Mouse (Mus musculus) cerebellum, postnatal 14 days (tissue): ENCODE data around the gene Slc39a9.
A peak's percentile ranks its signal among the peaks of the same experiment; 100 is the strongest.

Experiments
- DNase-seq, 2 experiments: peaks; one replicate each; pipeline ENCODE4 v3.0.0; 2021; ENCODE audit warnings: mixed read lengths in 2 of 2

Gene Slc39a9

DNA sequence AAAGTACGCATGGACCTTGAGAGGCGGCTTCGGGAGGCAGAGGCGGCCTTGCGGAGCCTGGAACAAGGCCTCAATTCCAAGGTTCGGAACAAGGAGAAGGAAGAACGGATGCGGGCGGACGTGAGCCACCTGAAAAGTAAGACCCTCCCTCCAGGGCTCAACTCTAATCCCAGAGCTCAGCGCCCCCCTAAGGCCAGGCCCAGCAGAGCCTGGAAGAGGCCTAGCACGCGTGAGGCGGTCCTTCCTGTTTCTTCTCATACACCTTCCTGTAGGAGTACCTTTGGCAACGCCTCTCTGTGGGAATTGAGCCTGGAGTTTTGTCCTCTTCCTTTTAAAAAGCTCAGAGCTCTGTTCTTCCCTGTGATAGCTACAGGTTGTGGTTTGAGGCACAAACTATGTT lies 77.8 kb downstream of the Slc39a9 start:
- DNase-seq, result no peak

DNA sequence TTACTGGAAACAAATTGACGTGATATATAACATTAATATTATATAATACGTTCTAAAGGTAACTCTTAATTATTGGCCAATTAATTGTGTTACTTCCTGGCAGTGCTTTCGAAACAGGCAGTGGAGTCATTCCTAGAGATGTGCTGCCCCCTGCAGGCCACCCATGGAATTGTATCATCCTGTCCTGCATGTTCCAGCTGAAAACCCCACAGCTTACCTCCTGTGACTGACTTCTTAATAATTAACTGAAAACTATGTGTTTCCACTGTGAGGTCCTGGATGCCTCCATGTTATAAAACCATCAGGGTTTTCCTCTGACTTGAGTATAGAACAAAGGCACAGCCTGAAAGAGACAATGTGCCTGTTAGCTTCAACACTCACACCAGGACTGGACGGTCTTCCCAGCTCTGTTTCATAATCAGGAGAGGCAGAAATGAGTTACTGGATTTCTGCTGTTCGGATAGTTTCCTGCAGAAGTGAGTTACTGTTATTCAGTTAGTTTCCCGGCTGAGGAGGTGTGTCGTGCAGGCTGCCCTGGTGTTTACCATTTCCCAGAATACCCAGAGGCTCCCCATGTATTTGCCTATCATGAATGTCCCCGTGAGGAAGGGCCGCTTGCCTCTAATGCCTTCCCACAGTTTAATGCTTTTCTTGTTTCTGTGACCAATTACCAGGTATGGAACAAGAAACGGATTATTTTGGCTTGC lies 81.3 kb downstream of the Slc39a9 start:
- DNase-seq, result peak; percentile 93 to 97

DNA sequence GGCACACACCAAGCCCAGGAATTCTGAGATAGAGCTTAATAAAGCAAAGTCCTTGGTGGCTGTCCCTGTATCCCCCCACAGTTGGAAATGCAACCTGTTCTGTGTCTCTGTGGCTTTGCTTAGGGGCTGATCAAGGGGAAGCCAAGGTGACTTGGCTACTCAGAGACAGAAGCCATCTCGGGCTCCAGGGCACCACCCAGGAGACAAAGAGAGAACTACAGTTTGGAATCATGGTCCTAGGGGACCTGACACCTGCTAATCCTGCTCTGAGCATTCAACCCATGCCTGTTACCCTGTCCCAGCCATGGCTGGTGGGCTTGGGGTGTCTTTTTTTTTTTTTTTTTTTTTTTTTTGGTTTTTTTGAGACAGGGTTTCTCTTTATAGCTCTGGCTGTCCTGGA lies 84.5 kb downstream of the Slc39a9 start:
- DNase-seq, result no peak

DNA sequence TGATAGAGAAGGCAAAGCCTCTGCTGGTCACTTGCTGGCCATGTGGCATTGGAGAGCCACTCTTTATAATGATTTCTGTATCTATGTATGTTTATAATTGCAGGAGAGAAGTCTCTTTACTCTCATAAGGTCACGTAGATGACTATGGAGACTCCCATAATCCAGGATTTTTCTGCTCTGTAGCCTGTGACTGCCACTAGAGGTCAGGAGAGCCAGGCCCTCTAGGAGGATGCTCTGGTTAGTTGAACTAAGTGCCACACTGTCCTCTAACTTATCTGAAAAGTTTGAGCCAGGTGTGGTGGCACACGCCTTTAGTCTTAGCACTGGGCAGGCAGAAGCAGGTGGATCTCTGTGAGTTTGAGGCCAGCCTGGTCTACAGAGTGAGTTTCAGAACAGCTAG lies 85.1 kb downstream of the Slc39a9 start:
- peak; percentile 33 to 34 for DNase-seq

DNA sequence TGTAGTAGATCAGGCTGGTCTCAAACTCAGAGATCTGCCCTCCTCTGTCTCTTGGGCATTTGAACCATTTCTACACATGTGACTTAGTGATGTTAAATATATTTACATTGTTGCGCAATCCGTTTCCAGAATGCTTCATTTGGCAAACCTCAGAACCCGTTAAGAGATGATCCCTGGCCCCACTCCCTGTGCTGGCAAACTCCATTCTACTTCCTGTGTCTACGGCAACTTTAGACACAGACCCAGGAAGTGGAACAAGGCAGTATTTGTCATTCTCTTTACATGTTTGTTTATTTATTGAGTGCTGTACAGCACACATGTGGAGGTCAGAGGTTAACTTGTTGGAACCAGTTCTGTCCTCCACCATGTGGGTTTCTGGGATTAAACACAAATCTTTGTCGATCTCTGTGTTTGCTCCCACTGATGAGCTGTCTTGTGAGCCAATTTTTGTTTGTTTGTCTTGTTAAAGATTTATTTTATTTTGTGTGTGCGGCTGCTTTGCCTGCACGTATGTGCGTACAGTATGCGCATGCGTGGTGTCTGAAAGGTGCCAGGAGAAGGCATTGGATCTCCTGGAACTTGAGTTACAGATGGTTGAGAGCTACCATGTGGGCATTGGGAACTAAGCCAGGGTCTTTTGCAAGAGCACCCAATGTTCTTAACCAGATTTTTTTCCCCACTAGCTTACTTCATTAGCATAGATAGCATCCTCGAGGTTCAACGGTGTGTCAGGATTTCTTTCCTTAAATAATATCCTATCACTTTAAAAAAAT lies 86.3 kb downstream of the Slc39a9 start:
- DNase-seq, result peak; percentile 20 to 31

DNA sequence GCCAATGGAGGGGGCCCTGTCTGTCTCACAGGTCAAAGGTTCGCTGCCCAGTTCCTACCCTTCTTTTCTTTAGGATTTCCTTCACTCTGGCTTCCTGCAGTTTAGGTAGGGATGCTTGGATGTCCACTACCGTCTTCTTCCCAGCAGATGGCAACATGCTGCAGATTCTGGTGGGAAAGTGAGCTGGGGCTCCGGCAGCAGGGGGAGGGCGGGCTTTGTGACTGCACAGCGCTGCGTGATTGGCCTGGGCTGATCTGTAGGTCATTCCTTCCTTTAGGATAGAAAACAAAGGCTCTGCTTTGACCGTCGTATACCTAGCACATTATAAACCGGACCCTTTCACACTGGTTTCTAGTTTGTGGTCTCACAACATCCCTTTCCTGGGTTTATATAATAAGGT lies 86.9 kb downstream of the Slc39a9 start:
- DNase-seq, result peak; percentile 84 to 85
